Comparison of ENCODE assay signal across 27 mouse cellular contexts in the genomic region with DNA sequence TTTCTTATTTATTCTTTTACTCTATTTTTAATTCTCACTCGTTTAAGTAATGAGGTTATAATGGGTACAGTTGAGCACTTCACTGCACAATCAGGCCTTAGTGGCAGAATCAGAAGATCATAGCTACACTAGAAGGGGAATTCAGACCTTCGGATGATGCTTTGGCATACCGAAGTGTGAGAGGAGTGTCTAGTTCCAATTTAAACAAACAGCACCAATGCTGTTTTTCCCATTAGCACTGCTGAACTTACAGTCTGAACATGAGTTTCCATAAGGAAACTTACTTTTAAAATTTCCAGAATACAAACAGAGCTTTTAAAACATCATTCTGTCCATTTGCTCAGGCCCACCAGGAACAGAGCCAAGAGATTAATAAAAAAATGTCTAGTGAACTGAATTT. TPM values are rescaled to one million over a fixed set of nuclear protein-coding genes. Genes with fewer than 3 reads are reported as not detected.
"Had no signal": no experiment of that assay in that cellular context is flagged by ENCODE, and none has a peak within 500 bp of the region (broad histone marks: within the 10 kb centered on the region; RNA-seq: fewer than 3 reads in every experiment).

No protein-coding gene starts in this region.

- H3K9me3 ChIP-seq: heart, embryonic 10.5 days; heart, embryonic 12.5 days; hindbrain, embryonic 10.5 days; hindbrain, embryonic 12.5 days; intestine, embryonic 15.5 days; liver, embryonic 13.5 days; liver, embryonic 15.5 days had no signal

- H3K27me3 ChIP-seq: heart, embryonic 12.5 days; hindbrain, embryonic 12.5 days; intestine, embryonic 15.5 days; liver, embryonic 13.5 days; liver, embryonic 15.5 days had no signal

- ATAC-seq: hindbrain, embryonic 16.5 days; inflammation-experienced regulatory T-cells, adult 6 months; intestine, embryonic 15.5 days; intestine, postnatal 0 days; liver, postnatal 0 days had no signal

- H3K9ac ChIP-seq: heart, embryonic 12.5 days; hindbrain, embryonic 12.5 days; hindbrain, embryonic 14.5 days; intestine, embryonic 15.5 days; liver, embryonic 13.5 days; liver, embryonic 15.5 days; liver, postnatal 0 days had no signal

- H3K27ac ChIP-seq: gastrocnemius, adult 2 months; heart, embryonic 10.5 days; hindbrain, embryonic 10.5 days; hindbrain, embryonic 12.5 days; hindbrain, embryonic 14.5 days; intestine, embryonic 15.5 days; layer of hippocampus, adult 2 months; left cerebral cortex, adult 2 months; liver, embryonic 13.5 days; liver, embryonic 15.5 days had no signal

- H3K4me1 ChIP-seq: heart, embryonic 10.5 days; heart, embryonic 12.5 days; hindbrain, embryonic 10.5 days; hindbrain, embryonic 12.5 days; intestine, embryonic 15.5 days; liver, embryonic 13.5 days; liver, embryonic 15.5 days had no signal

- H3K36me3 ChIP-seq: heart, embryonic 10.5 days; heart, embryonic 12.5 days; hindbrain, embryonic 10.5 days; hindbrain, embryonic 12.5 days; intestine, embryonic 15.5 days; liver, embryonic 13.5 days; liver, embryonic 15.5 days had no signal

- H3K4me3 ChIP-seq: gastrocnemius, adult 2 months; heart, embryonic 10.5 days; heart, embryonic 12.5 days; hindbrain, embryonic 10.5 days; hindbrain, embryonic 12.5 days; intestine, embryonic 15.5 days; layer of hippocampus, adult 2 months; left cerebral cortex, adult 2 months; liver, embryonic 13.5 days; liver, embryonic 15.5 days had no signal

- DNase-seq: gastrocnemius, adult 2 months; gastrocnemius, postnatal 10 days; gastrocnemius, postnatal 25 days; heart, adult 18-20 months; heart, postnatal 10 days; heart, postnatal 4 days; kidney, adult 18-20 months; kidney, adult 8-10 months; kidney, postnatal 10 days; kidney, postnatal 25 days; kidney, postnatal 4 days; liver; liver, embryonic 13.5 days; liver, postnatal 0 days had no signal

- H3K4me2 ChIP-seq: heart, embryonic 12.5 days; hindbrain, embryonic 12.5 days; hindbrain, embryonic 14.5 days; intestine, embryonic 15.5 days; liver, embryonic 11.5 days; liver, embryonic 13.5 days; liver, embryonic 15.5 days had no signal

RNA-seq across cellular contexts. Expression of a gene that starts 40.8 kb away (rescaled TPM):
- polyA plus RNA-seq: inflammation-experienced regulatory T-cells, adult 6 months had no signal
